Mouse (Mus musculus) ES-Bruce4 (cell line): ENCODE data around the gene Miox. TPM values are rescaled to one million over a fixed set of nuclear protein-coding genes. Genes with fewer than 3 reads are reported as not detected.

ENCODE experiments used
- H3K27ac ChIP-seq: 2 replicates; pipeline ENCODE4 v1.5.1; 2012; ENCODE audit warnings: low read length, inconsistent platforms; ENCODE audit not compliant: insufficient read depth
- H3K27me3 ChIP-seq: 2 replicates; pipeline ENCODE4 v1.6.1; 2012; ENCODE audit warnings: mild to moderate bottlenecking, low read length, inconsistent platforms; ENCODE audit not compliant: control insufficient read depth, poor library complexity, insufficient read depth, severe bottlenecking
- H3K36me3 ChIP-seq: 2 replicates; pipeline ENCODE4 v1.6.1; 2012; ENCODE audit warnings: inconsistent platforms, mild to moderate bottlenecking, low read length, moderate library complexity; ENCODE audit not compliant: control insufficient read depth, poor library complexity, insufficient read depth, severe bottlenecking
- H3K4me1 ChIP-seq: one replicate; pipeline ENCODE4 v1.8.1; 2011; ENCODE audit warnings: low read length; ENCODE audit not compliant: control insufficient read depth, insufficient read depth
- H3K4me3 ChIP-seq: 2 replicates; pipeline ENCODE4 v1.5.1; 2011; ENCODE audit warnings: low read depth, mild to moderate bottlenecking, low read length
- H3K9ac ChIP-seq: 2 replicates; pipeline ENCODE4 v1.6.1; 2012; ENCODE audit warnings: low read depth, mild to moderate bottlenecking, inconsistent platforms; ENCODE audit not compliant: poor library complexity, severe bottlenecking
- H3K9me3 ChIP-seq: replicated peaks from 2 replicates; pipeline ENCODE4 v1.6.1; 2012; ENCODE audit warnings: mild to moderate bottlenecking, low read length, inconsistent platforms; ENCODE audit not compliant: control insufficient read depth, poor library complexity, insufficient read depth, severe bottlenecking
- CTCF ChIP-seq: IDR thresholded peaks from one replicate; pipeline ENCODE4 v1.8.1; 2011; ENCODE audit warnings: low read depth, low read length
- EP300 ChIP-seq: IDR thresholded peaks from 2 replicates; pipeline ENCODE4 v1.6.1; 2011; ENCODE audit warnings: low read depth, low read length; ENCODE audit not compliant: insufficient read depth
- POLR2A ChIP-seq: IDR thresholded peaks from one replicate; pipeline ENCODE4 v1.8.1; 2011; ENCODE audit warnings: low read length; ENCODE audit not compliant: insufficient read depth
- polyA plus RNA-seq: library from polyadenylated mRNA; stranded (reverse); fragments of >200 nt; gene quantifications from 2 replicates; pipeline ENCODE4 v1.2.4, GENCODE M21; 2011; ENCODE audit warnings: low read depth; ENCODE audit not compliant: missing spikeins, insufficient read depth, insufficient read length

The Miox gene
- polyA plus RNA-seq, 1 experiment, result not detected

- no peaks in the 10 kb centered on the region for H3K9me3 ChIP-seq
- no peaks in the 10 kb centered on the region for H3K36me3 ChIP-seq
- H3K4me3 ChIP-seq, result peak overlapping the region; percentile 59
- peak overlapping the region; percentile 38 for H3K9ac ChIP-seq
- H3K27ac ChIP-seq, result no peak overlapping the region
- no peaks in the 10 kb centered on the region for H3K4me1 ChIP-seq
- H3K27me3 ChIP-seq, result no peaks in the 10 kb centered on the region
- no peak for TF ChIP-seq CTCF
- no peak for TF ChIP-seq EP300
- TF ChIP-seq POLR2A, result no peak
Observed at GRCm38 (mm10) chr15:89379429-89379828, 45.2 kb downstream of the Miox start.

- Histone ChIP-seq H3K9ac (peak within 1 kb of the TSS; percentile 45), H3K4me3 (peak within 1 kb of the TSS; percentile 59), H3K36me3 (no peaks in the 10 kb centered on the region), H3K9me3 (no peaks in the 10 kb centered on the region), H3K27ac (no peak within 1 kb of the TSS), H3K4me1 (no peaks in the 10 kb centered on the region), H3K27me3 (no peaks in the 10 kb centered on the region)
- TF ChIP-seq EP300 (no peak), POLR2A (no peak), CTCF (no peak)
Observed at GRCm38 (mm10) chr15:89384617-89385016, 50.4 kb downstream of the Miox start, which contains the start of gene Klhdc7b. TSS of gene Klhdc7b (plus strand) at chr15:89384917.

Other genes starting within 250 kb of the Miox start
- gene Selenoo, start 245.3 kb upstream of the Miox start, polyA plus RNA-seq, result 9.2 and 9.4 TPM in 2 replicates
- 21.1 and 26.9 TPM in 2 replicates for gene Tubgcp6, start 211.3 kb upstream of the Miox start, polyA plus RNA-seq
- gene Hdac10, start 205.7 kb upstream of the Miox start, polyA plus RNA-seq, result 4.6 and 4.8 TPM in 2 replicates
- gene Mapk12, start 193.7 kb upstream of the Miox start, polyA plus RNA-seq, result 33.2 and 38.2 TPM in 2 replicates
- 9.1 and 9.3 TPM in 2 replicates for gene Mapk11, start 184.8 kb upstream of the Miox start, polyA plus RNA-seq
- gene Plxnb2, start 153.6 kb upstream of the Miox start, polyA plus RNA-seq, result 86.1 and 96.7 TPM in 2 replicates
- gene Dennd6b, start 137.9 kb upstream of the Miox start, polyA plus RNA-seq, result 9.1 and 10.0 TPM in 2 replicates
- gene Ppp6r2, start 122.8 kb upstream of the Miox start, polyA plus RNA-seq, result 13.3 and 14.3 TPM in 2 replicates
- 51.5 and 66.1 TPM in 2 replicates for gene Sbf1, start 19.1 kb upstream of the Miox start, polyA plus RNA-seq
- 1.1 TPM in 1 of 2 replicates, not detected in the other for gene Adm2, start 11.7 kb upstream of the Miox start, polyA plus RNA-seq
- 41.4 and 42.1 TPM in 2 replicates for gene Lmf2, start 21.3 kb downstream of the Miox start, polyA plus RNA-seq
- 164 and 173 TPM in 2 replicates for gene Ncaph2, start 21.3 kb downstream of the Miox start, polyA plus RNA-seq
- gene Sco2, start 39.4 kb downstream of the Miox start, polyA plus RNA-seq, result 11.0 and 12.0 TPM in 2 replicates
- gene Tymp, start 42.6 kb downstream of the Miox start, polyA plus RNA-seq, result not detected in 2 replicates
- gene Odf3b, start 44.9 kb downstream of the Miox start, polyA plus RNA-seq, result 1.4 and 2.6 TPM in 2 replicates
- gene Klhdc7b, start 50.5 kb downstream of the Miox start, polyA plus RNA-seq, result not detected in 2 replicates
- not detected in 2 replicates for gene Syce3, start 76.1 kb downstream of the Miox start, polyA plus RNA-seq
- 4.9 and 6.1 TPM in 2 replicates for gene Cpt1b, start 91.5 kb downstream of the Miox start, polyA plus RNA-seq
- 2.1 and 3.2 TPM in 2 replicates for gene C730034F03Rik, start 95.2 kb downstream of the Miox start, polyA plus RNA-seq
- gene Gm44502, start 95.3 kb downstream of the Miox start, polyA plus RNA-seq, result not detected in 2 replicates
- gene Chkb, start 95.5 kb downstream of the Miox start, polyA plus RNA-seq, result 41.3 and 45.7 TPM in 2 replicates
- gene Mapk8ip2, start 119.5 kb downstream of the Miox start, polyA plus RNA-seq, result 4.2 and 4.9 TPM in 2 replicates
- 17.9 and 24.9 TPM in 2 replicates for gene Arsa, start 143.0 kb downstream of the Miox start, polyA plus RNA-seq
- gene Shank3, start 165.2 kb downstream of the Miox start, polyA plus RNA-seq, result 4.4 and 5.6 TPM in 2 replicates
- not detected in 2 replicates for gene Acr, start 233.9 kb downstream of the Miox start, polyA plus RNA-seq